33 mouse cellular contexts compared by ENCODE assay signal in the genomic region with DNA sequence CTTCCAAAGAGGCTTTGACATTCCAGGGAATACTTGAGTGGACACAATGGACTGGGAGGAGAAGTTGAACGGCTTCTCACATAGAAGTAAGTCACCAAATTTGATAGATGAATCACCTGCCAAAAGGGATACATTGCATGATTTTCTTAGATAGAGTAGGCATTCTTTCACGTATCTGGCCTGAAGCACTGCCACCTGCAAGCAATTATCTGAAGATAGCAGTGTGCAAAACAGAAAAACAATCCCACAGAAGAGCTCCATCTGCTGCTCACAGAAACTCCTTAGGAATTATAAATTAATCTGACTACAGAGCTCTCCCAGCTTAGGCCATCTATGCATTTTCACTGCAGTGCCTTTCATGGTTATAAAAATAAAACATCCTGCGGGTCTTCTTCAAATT.
DNase-seq lines count a peak whose midpoint lies in the region; ATAC-seq and TF ChIP-seq lines count a peak whose summit lies in the region.
"Had no signal": no experiment of that assay in that cellular context is flagged by ENCODE, and none has a peak within 500 bp of the region (broad histone marks: within the 10 kb centered on the region; RNA-seq: fewer than 3 reads in every experiment).

No protein-coding gene starts in this region.

- TF ChIP-seq POLR2A in limb, embryonic 14.5 days (IDR thresholded peaks at IDR 0.05; ENCODE audit: borderline replicate concordance, extremely low read depth, insufficient read depth, insufficient read length), result no peak

- WGBS in forebrain, postnatal 0 days, result 62% methylated on average over 3 of the region's 3 CpGs
- WGBS in forebrain, embryonic 16.5 days, result 74% methylated on average over 3 of the region's 3 CpGs
- WGBS in limb, embryonic 14.5 days, result 56% methylated on average over 3 of the region's 3 CpGs
- WGBS in limb, embryonic 10.5 days, result 59% methylated on average over 3 of the region's 3 CpGs
- 41% methylated on average over 3 of the region's 3 CpGs for WGBS in embryonic facial prominence, embryonic 14.5 days

- no peaks in the 10 kb centered on the region for H3K9me3 ChIP-seq in forebrain, postnatal 0 days (ENCODE audit: low read length)
- H3K9me3 ChIP-seq in forebrain, embryonic 16.5 days (ENCODE audit: control insufficient read depth, low read length), result no peaks in the 10 kb centered on the region
- H3K9me3 ChIP-seq in limb, embryonic 14.5 days (ENCODE audit: control insufficient read depth, low read length), result no peaks in the 10 kb centered on the region
- no peaks in the 10 kb centered on the region for H3K9me3 ChIP-seq in limb, embryonic 10.5 days (replicated peaks)
- no peaks in the 10 kb centered on the region for H3K9me3 ChIP-seq in embryonic facial prominence, embryonic 14.5 days (ENCODE audit: control insufficient read depth, low read length)
- H3K9me3 ChIP-seq: embryonic facial prominence, embryonic 15.5 days; heart, embryonic 13.5 days; hindbrain, embryonic 15.5 days; kidney, embryonic 15.5 days; limb, embryonic 13.5 days; neural tube, embryonic 12.5 days had no signal

- H3K9ac ChIP-seq in forebrain, postnatal 0 days, result no peak overlapping the region
- no peak overlapping the region for H3K9ac ChIP-seq in forebrain, embryonic 16.5 days (replicated peaks; ENCODE audit: low read depth, low read length)
- H3K9ac ChIP-seq in limb, embryonic 14.5 days (ENCODE audit: low read depth, low read length, severe bottlenecking), result no peak overlapping the region
- no peak overlapping the region for H3K9ac ChIP-seq in embryonic facial prominence, embryonic 14.5 days (ENCODE audit: low read depth, low read length)
- H3K9ac ChIP-seq: embryonic facial prominence, embryonic 15.5 days; heart, embryonic 13.5 days; hindbrain, embryonic 15.5 days; kidney, embryonic 15.5 days; limb, embryonic 13.5 days; liver, embryonic 12.5 days; neural tube, embryonic 12.5 days had no signal

- ATAC-seq in forebrain, postnatal 0 days, result no peak
- no peak for ATAC-seq in forebrain, embryonic 16.5 days
- no peak for ATAC-seq in limb, embryonic 14.5 days (ENCODE audit: low FRiP score, low read depth)
- no peak for ATAC-seq in embryonic facial prominence, embryonic 14.5 days (ENCODE audit: low read depth)
- ATAC-seq: liver, embryonic 12.5 days; lung, postnatal 0 days; midbrain, embryonic 16.5 days; Patski had no signal

- H3K36me3 ChIP-seq in forebrain, postnatal 0 days (ENCODE audit: insufficient read depth), result no peaks in the 10 kb centered on the region
- H3K36me3 ChIP-seq in forebrain, embryonic 16.5 days (ENCODE audit: control insufficient read depth, insufficient read depth), result no peaks in the 10 kb centered on the region
- no peaks in the 10 kb centered on the region for H3K36me3 ChIP-seq in limb, embryonic 14.5 days (ENCODE audit: control insufficient read depth, insufficient read depth, low read length)
- no peaks in the 10 kb centered on the region for H3K36me3 ChIP-seq in limb, embryonic 10.5 days
- no peaks in the 10 kb centered on the region for H3K36me3 ChIP-seq in embryonic facial prominence, embryonic 14.5 days (ENCODE audit: control insufficient read depth, insufficient read depth, low read length)
- H3K36me3 ChIP-seq: embryonic facial prominence, embryonic 15.5 days; heart, embryonic 13.5 days; hindbrain, embryonic 15.5 days; kidney, embryonic 15.5 days; limb, embryonic 13.5 days; liver, embryonic 12.5 days; neural tube, embryonic 12.5 days had no signal

- no peaks in the 10 kb centered on the region for H3K27me3 ChIP-seq in forebrain, postnatal 0 days (ENCODE audit: insufficient read depth, low read length)
- H3K27me3 ChIP-seq in forebrain, embryonic 16.5 days (replicated peaks; ENCODE audit: control insufficient read depth, insufficient read depth, low read length), result no peaks in the 10 kb centered on the region
- H3K27me3 ChIP-seq in limb, embryonic 14.5 days (ENCODE audit: control insufficient read depth, insufficient read depth, low read length), result no peaks in the 10 kb centered on the region
- H3K27me3 ChIP-seq in limb, embryonic 10.5 days (ENCODE audit: low read depth, poor library complexity, severe bottlenecking), result no peaks in the 10 kb centered on the region
- no peaks in the 10 kb centered on the region for H3K27me3 ChIP-seq in embryonic facial prominence, embryonic 14.5 days (replicated peaks; ENCODE audit: control insufficient read depth, insufficient read depth, low read length)
- H3K27me3 ChIP-seq: embryonic facial prominence, embryonic 15.5 days; heart, embryonic 13.5 days; hindbrain, embryonic 15.5 days; kidney, embryonic 15.5 days; limb, embryonic 13.5 days; liver, embryonic 12.5 days; megakaryocyte, embryonic 14.5 days; neural tube, embryonic 12.5 days; Patski had no signal

- peak; percentile 9 for DNase-seq in embryo, embryonic 10.5 days (ENCODE audit: low spot score)
- DNase-seq in embryo, embryonic 11 days, result no peak
- DNase-seq in forebrain, postnatal 0 days, result peak; percentile 8
- DNase-seq in limb, embryonic 14.5 days (ENCODE audit: low spot score), result peak; percentile 10
- no peak for DNase-seq in limb, embryonic 10.5 days (ENCODE audit: low spot score)
- peak; percentile 32 for DNase-seq in embryonic facial prominence, embryonic 14.5 days (ENCODE audit: low spot score)
- no peak for DNase-seq in kidney, postnatal 10 days
- DNase-seq: adrenal gland, postnatal 14 days; cerebellum, adult 18-20 months; heart, adult 2 months; heart, postnatal 10 days; kidney, adult 18-20 months; kidney, postnatal 4 days; lung, adult 18-20 months; lung, postnatal 4 days; right cerebral cortex, postnatal 4 days; thymus, adult 2 months; thymus, postnatal 36 days had no signal

- no peak overlapping the region for H3K4me3 ChIP-seq in forebrain, postnatal 0 days (ENCODE audit: low read depth, low read length)
- no peak overlapping the region for H3K4me3 ChIP-seq in forebrain, embryonic 16.5 days (replicated peaks; ENCODE audit: low read length)
- no peak overlapping the region for H3K4me3 ChIP-seq in limb, embryonic 14.5 days (replicated peaks; ENCODE audit: low read length)
- H3K4me3 ChIP-seq in limb, embryonic 10.5 days, result no peak overlapping the region
- H3K4me3 ChIP-seq in embryonic facial prominence, embryonic 14.5 days (ENCODE audit: low read depth, low read length), result no peak overlapping the region
- H3K4me3 ChIP-seq: embryonic facial prominence, embryonic 15.5 days; heart, adult 2 months; heart, embryonic 13.5 days; hindbrain, embryonic 15.5 days; kidney, embryonic 15.5 days; left cerebral cortex, adult 2 months; limb, embryonic 13.5 days; liver, embryonic 12.5 days; megakaryocyte, embryonic 14.5 days; myocyte; neural tube, embryonic 12.5 days had no signal

- 0 out of 2 replicates have a peak, but pooled peaks have one; percentile 4 for TF ChIP-seq CTCF in forebrain, postnatal 0 days (IDR thresholded peaks at IDR 0.05; ENCODE audit: low read depth)

- H3K4me1 ChIP-seq in forebrain, postnatal 0 days (ENCODE audit: insufficient read depth), result no peaks in the 10 kb centered on the region
- no peaks in the 10 kb centered on the region for H3K4me1 ChIP-seq in forebrain, embryonic 16.5 days (replicated peaks; ENCODE audit: control insufficient read depth, insufficient read depth, low read length)
- no peaks in the 10 kb centered on the region for H3K4me1 ChIP-seq in limb, embryonic 14.5 days (ENCODE audit: control insufficient read depth, insufficient read depth, low read length)
- H3K4me1 ChIP-seq in limb, embryonic 10.5 days, result no peaks in the 10 kb centered on the region
- H3K4me1 ChIP-seq in embryonic facial prominence, embryonic 14.5 days (ENCODE audit: control insufficient read depth, insufficient read depth, low read length), result no peaks in the 10 kb centered on the region
- H3K4me1 ChIP-seq: embryonic facial prominence, embryonic 15.5 days; heart, embryonic 13.5 days; hindbrain, embryonic 15.5 days; kidney, embryonic 15.5 days; limb, embryonic 13.5 days; liver, embryonic 12.5 days; megakaryocyte, embryonic 14.5 days; neural tube, embryonic 12.5 days had no signal

- no peak overlapping the region for H3K4me2 ChIP-seq in forebrain, postnatal 0 days (ENCODE audit: low read depth)
- H3K4me2 ChIP-seq in forebrain, embryonic 16.5 days (ENCODE audit: low read length), result no peak overlapping the region
- H3K4me2 ChIP-seq in limb, embryonic 14.5 days (replicated peaks; ENCODE audit: low read depth, low read length, severe bottlenecking), result no peak overlapping the region
- H3K4me2 ChIP-seq in embryonic facial prominence, embryonic 14.5 days (ENCODE audit: low read depth, low read length), result no peak overlapping the region
- H3K4me2 ChIP-seq: embryonic facial prominence, embryonic 15.5 days; heart, embryonic 13.5 days; hindbrain, embryonic 15.5 days; kidney, embryonic 15.5 days; limb, embryonic 13.5 days; liver, embryonic 12.5 days; neural tube, embryonic 12.5 days had no signal

- no peak overlapping the region; the same call in 1 of the 2 replicates for H3K27ac ChIP-seq in forebrain, postnatal 0 days (ENCODE audit: low read depth, low read length)
- H3K27ac ChIP-seq in forebrain, embryonic 16.5 days (ENCODE audit: low read length), result no peak overlapping the region
- no peak overlapping the region for H3K27ac ChIP-seq in limb, embryonic 14.5 days (replicated peaks; ENCODE audit: low read depth, low read length)
- H3K27ac ChIP-seq in limb, embryonic 10.5 days, result no peak overlapping the region
- H3K27ac ChIP-seq in embryonic facial prominence, embryonic 14.5 days (replicated peaks; ENCODE audit: low read depth, low read length), result no peak overlapping the region
- H3K27ac ChIP-seq: embryonic facial prominence, embryonic 15.5 days; heart, adult 2 months; heart, embryonic 13.5 days; hindbrain, embryonic 15.5 days; kidney, embryonic 15.5 days; left cerebral cortex, adult 2 months; limb, embryonic 13.5 days; liver, embryonic 12.5 days; neural tube, embryonic 12.5 days; stomach, postnatal 0 days had no signal

Comparison
In these comparisons a context has a peak if more than half of its experiments do, and no peak if none do; other contexts are left out.
1. DNase-seq: peak in embryo, embryonic 10.5 days (single experiment), forebrain, postnatal 0 days (single experiment), limb, embryonic 14.5 days (single experiment) and embryonic facial prominence, embryonic 14.5 days (single experiment); none in embryo, embryonic 11 days (single experiment), limb, embryonic 10.5 days (single experiment) and kidney, postnatal 10 days (single experiment).